Mouse (Mus musculus): ENCODE results near the gene Myoz1.
"Not testable (repeated sequence)": the region's sequence is repeated elsewhere in the genome, so short reads cannot be mapped to it uniquely, and the experiment has no call there.

Myoz1 gene

GRCm38 (mm10) chr14:20638702-20639101 lies 17.6 kb downstream of the Myoz1 start:
- DNase-seq (ENCODE audit: low spot score in 2 of 2) = no peak

DNA sequence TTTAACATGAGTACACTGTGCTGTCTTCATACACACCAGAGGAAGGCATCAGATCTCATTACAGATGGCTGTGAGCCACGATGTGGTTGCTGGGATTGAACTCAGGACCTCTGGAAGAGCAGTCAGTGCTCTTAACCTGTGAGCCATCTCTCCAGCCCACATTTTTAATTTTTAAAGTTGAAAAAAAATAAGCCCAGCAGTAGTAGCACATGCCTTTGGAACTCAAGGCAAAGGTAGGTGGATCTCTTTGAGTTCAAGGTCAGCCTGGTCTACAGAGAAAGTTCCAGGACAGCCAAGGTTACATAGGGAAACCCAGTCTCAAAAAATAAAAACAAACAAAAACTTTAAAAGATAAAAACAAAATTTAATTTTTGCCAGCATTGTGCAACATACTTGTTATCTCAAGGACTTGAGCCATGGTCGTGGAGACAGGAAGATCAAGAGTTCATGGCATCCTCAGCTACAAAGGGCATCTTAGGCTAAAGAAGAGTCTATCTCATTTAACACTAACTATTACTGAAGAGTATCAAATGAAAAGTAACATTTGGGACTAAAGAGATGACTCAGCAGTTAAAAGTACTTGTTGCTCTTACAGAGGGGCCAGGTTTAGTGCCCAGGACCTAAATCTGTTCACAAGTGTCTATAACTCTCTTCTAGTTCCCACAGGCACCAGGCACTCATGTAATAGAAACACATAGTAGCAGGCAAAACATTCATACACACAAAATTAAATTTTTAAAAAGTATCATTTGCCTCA lies 18.3 kb downstream of the Myoz1 start:
- no peak for DNase-seq (ENCODE audit: low spot score in 2 of 2)

DNA sequence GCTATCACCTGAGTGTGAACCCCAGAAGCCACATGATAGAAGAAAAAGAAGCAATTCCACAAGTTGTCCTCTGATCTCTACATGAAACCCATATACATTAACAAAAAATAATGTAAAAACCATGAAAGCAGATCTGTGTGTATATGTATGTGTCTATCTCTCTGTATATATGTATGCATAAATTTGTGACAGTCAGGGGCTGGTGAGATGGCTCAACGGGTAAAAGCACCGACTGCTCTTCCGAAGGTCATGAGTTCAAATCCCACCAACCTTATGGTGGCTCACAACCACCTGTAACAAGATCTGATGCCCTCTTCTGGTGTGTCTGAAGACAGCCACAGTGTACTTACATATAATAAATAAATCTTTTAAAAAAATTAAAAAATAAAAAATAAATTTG lies 19.4 kb downstream of the Myoz1 start:
- DNase-seq (ENCODE audit: low spot score in 2 of 2) = not testable (repeated sequence)

DNA sequence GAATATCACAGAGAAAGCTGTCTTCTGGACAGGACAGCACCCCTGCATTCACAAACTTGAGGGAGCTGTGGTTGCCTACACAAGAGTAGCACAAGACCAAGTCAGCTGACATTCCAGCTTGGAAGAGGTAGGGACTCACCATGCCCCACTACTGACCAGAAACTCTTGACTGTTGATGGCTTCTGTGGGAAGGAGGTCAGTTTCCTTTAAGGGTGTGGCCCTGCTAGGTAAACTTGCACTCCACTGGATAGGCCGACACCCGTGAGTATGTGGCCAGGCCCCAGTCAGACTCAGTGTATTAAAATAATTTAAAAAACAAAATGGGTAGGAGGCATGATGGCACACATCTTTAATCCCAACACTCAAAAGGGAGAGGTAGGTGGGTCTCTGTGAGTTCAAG lies 20.8 kb downstream of the Myoz1 start:
- DNase-seq (ENCODE audit: low spot score in 2 of 2) = no peak

- no peak for DNase-seq (ENCODE audit: low spot score in 2 of 2)
Measured at GRCm38 (mm10) chr14:20631253-20631652, 25.1 kb downstream of the Myoz1 start.

DNA sequence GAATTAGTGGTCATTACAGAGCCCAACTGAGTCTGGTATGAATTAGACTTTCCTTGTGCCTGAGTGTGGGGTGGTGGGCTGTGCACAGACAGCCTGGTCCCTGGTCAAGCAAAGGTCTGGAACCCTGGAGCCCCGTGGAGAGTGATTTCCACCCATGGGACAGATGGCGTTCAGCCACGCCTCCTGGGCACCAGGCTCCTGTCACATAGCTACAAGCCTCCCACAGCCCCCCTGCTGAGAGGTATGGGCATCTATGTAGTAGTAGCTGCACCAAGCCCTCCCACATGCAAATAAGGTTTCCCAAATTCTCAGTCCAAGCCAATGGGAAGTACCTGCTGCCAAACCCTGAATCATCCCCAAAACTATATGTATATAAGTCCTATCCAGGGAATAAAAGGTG lies 29.4 kb downstream of the Myoz1 start:
- DNase-seq (ENCODE audit: low spot score in 2 of 2) = no peak

- no peak for DNase-seq (ENCODE audit: low spot score in 2 of 2)
Measured at GRCm38 (mm10) chr14:20626447-20626846, 29.9 kb downstream of the Myoz1 start.

DNA sequence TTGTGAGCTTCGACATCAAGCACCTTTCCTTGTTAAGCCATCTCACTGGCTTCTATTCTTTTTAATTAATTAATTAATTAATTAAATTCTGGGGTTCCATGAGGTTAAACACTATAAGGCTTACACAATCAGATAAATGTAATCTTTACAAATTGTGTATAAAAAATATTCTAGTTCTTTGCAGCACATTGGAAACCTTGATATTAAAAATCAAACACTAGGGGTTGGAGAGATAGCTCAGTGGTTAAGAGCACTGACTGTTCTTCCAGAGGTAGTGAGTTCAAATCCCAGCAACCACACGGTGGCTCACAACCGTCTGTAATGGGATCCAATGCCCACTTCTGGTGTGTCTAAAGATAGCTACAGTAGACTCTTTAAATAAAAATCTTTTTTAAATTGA lies 33.4 kb downstream of the Myoz1 start:
- DNase-seq (ENCODE audit: low spot score in 2 of 2) = no peak

GRCm38 (mm10) chr14:20622412-20622811 lies 33.9 kb downstream of the Myoz1 start:
- DNase-seq (ENCODE audit: low spot score in 2 of 2) = no peak

DNA sequence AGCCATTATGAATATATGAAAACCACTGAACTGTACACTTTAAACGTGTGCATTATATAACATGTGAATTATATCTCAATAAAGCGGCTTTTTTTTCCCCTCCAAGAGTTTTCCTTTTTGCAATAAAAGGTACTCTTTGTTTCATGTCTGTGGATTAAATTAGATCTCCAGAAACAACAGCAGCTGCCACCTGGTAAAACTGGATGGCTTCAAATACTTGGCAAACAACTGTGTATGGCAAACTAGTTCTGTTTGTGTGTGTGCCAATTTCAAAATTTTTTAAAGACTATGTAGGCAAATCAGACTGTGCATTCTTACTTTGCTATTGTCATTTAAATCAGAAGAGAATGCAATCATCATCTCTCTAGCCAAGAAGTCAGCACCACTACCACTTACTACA lies 34.4 kb downstream of the Myoz1 start:
- DNase-seq (ENCODE audit: low spot score in 2 of 2) = no peak

DNA sequence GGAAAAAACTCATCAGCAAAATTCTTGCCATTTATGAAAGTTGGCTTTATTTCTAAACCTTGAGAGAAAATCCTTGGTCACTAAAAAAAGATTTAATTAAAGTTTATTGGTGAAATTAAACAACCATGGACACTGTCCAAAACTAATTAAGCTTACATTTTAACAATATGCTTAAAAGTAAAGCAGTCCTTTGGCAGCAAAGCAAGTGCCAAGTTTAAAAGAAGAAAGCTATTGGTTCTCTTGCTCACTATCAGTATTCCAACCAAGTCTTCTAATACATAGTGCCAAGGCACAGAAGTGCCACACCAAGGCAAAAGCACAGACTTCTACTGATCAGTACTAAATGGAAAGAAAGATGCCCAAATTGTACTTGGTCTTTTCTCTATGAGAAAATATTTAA lies 37.2 kb downstream of the Myoz1 start:
- no peak for DNase-seq (ENCODE audit: low spot score in 2 of 2)

DNA sequence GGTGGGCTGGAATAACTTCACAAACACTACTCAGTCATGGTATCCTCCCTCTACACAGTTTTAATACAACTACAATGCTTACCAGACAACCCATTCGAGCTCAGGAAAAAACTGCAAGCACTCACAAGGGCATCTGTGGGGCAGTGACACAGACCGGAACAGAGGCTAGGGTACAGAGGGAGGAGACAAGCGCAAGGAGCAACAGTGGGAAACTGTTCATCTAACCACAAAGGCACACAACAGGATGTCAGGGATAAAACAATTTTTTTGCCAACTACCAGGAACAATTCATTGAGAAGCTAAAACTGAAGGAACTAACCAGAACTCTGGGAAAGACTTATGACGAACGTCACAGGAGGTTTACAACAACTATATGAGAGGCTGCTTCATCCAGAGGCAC lies 38.1 kb downstream of the Myoz1 start:
- no peak for DNase-seq (ENCODE audit: low spot score in 2 of 2)

DNA sequence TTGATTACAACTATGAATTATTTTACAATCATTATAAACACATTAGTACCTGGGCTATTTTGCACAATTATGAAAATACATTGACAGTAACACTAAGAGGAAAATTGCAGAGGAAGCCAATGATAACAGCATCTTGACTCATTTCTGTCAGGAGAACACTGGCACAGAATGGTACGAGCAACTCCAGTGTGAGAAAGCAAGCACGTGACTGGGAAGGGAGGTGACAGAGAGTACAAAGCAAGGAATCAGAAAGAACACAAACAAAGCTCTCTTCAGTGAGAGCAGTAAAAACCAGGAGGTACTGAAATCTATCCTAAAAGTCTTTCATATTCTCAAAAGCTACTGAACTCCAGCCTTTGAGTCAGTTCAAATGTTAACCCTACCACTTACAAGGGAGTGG lies 39.9 kb downstream of the Myoz1 start:
- no peak for DNase-seq (ENCODE audit: low spot score in 2 of 2)

GRCm38 (mm10) chr14:20615075-20615474 lies 41.3 kb downstream of the Myoz1 start:
- no peak for DNase-seq (ENCODE audit: low spot score in 2 of 2)

DNA sequence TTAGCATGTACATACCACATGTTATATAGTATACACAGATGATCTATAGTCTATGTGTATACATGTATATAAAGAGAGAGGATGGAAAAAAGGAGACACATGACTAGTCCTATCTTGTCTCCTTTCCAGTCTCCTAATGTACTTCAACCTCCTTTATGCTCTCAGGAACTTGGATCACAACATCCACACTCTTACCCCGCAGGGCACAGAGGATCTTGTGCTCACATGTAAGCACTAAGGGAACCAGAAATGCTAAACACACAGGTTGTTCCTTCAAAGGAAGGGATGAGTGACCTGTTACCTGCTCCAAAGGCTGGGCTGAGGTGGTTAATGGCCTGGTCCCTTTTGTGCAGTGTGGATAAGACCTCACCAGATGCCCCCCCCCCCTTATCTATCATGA lies 43.5 kb downstream of the Myoz1 start:
- DNase-seq (ENCODE audit: low spot score in 2 of 2) = no peak

DNA sequence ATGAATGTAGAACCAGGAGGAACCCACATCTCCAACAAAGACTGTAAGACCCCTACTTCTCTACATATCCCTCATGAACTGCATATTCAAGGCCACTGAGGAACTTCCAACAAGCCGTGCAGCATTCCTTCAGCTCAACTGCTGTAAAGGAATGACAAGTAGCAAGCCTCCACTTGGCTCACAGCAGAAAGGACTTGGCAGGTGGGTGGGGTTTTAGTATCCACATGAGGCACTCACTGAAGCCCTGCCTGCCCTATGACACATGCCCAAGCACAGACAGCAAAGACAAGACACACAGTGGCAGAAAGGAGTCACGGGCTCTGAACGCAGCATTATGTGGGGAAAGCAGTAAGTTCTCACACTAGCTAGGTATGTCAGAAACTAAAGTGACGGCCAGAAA lies 46.2 kb downstream of the Myoz1 start:
- no peak for DNase-seq (ENCODE audit: low spot score in 2 of 2)

DNA sequence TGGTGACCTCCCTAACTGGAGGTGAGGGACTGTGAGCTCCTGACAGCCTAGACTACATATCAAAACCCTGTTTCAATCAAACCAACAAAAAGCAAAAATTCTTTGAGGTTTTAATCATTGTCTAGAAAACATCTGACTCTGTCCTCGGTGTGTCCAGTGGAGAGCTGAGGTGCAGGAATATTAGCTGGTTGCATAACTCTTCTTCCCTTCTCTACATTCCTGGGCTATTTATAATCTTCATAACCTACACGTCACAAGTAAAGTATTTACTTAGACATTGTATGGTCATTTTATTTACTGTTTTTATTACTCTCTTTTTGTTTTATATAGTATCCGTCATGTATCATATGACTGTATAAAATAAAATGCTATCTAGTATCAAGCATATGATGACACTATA lies 46.8 kb downstream of the Myoz1 start:
- no peak for DNase-seq (ENCODE audit: low spot score in 2 of 2)

DNA sequence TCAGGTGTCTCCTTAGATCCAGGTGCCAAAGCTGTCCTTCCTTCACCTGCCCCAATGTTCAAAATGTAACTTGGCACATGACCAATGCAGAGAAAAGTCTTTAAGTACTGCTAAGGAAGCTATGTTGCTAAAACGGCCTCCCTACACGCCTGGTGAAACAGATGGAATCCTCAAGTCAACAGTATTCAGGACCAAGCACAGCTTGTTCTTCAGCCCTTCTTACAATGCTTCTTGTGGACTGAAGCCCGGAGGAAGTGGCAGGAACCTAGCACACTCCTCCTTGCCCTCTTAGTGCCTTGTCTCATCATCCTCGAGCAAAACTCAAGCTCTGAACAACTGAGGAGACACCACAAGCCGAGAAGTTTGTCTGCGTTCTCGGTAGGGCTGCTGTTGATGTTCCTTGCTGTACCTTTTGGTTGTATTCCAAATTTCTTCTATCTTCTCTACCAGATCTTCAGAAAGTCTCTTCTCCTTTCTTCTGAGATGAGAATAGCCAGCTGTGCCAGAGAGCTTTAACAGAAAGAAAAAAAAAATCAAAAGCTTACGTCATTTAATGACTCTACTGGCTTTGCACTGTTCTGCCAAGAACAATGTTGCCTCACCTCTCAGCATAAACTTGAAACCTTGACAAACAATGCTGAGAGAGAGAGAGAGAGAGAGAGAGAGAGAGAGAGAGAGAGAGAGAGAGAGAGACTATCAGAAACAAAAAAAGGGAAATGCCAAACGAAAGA lies 48.8 kb downstream of the Myoz1 start:
- no peak for DNase-seq (ENCODE audit: low spot score in 2 of 2)

DNA sequence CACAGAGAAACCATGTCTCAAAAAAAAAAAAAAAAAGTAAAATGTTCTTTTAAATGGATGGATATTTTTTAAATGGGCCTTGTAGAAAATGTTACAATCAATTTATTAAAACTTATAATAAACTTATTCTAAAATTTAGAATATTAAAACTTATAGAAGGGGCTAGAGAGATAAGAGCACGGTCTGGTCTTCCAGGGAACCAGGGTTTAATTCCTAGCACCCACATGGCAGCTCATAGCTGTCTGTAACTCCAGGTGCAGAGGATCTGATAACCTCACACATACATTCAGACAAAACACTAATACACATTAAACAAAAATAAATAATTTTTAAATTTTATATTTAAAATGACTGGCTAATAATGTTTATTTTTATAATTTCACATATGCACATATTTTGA lies 55.1 kb downstream of the Myoz1 start:
- no peak for DNase-seq (ENCODE audit: low spot score in 2 of 2)

GRCm38 (mm10) chr14:20600203-20600602 lies 56.1 kb downstream of the Myoz1 start:
- no peak for DNase-seq (ENCODE audit: low spot score in 2 of 2)

DNA sequence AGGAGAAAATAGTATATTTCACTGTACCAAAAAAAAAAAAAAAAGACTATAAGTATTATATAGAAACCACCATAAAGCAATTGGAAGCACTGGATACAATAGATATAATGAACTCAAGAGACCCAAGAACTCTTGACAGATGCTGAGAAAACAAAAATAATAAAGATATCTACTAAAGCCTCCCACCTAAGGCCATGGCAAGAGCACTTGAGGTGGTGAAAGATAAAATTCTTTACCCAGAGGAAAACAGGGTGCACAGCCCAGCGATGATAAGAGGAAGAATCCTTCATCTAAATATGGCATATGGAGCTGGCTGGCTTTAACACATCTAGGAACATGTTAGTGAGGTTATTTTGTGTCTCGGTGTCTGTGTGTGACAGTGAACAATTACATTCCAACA lies 56.8 kb downstream of the Myoz1 start:
- no peak for DNase-seq (ENCODE audit: low spot score in 2 of 2)

Data from thymus, postnatal 10 days (tissue).